Mouse (Mus musculus): ENCODE data around the gene Manea.
"Not testable (repeated sequence)": the region's sequence is repeated elsewhere in the genome, so short reads cannot be mapped to it uniquely, and the experiment has no call there.

Gene Manea

GRCm38 (mm10) chr4:26346443-26347106 lies at the start of gene Manea:
Manea (minus strand) TSS chr4:26346891.
- peak; percentile 83 for DNase-seq

- no peak for DNase-seq
Measured at GRCm38 (mm10) chr4:26354616-26355015, 7.9 kb upstream of the Manea start.

- DNase-seq, result no peak
Measured at GRCm38 (mm10) chr4:26353643-26354231, 7.0 kb upstream of the Manea start.

- no peak for DNase-seq
Measured at GRCm38 (mm10) chr4:26347239-26347638, 548 bp upstream of the Manea start.

- DNase-seq, result no peak
Measured at GRCm38 (mm10) chr4:26345741-26346442, 799 bp downstream of the Manea start.

GRCm38 (mm10) chr4:26345080-26345479 lies 1.6 kb downstream of the Manea start:
- DNase-seq, result no peak

- no peak for DNase-seq
Measured at GRCm38 (mm10) chr4:26342346-26342745, 4.3 kb downstream of the Manea start.

- DNase-seq, result no peak
Measured at GRCm38 (mm10) chr4:26338604-26339003, 8.1 kb downstream of the Manea start.

- DNase-seq, result no peak
Measured at GRCm38 (mm10) chr4:26336563-26336962, 10.1 kb downstream of the Manea start.

GRCm38 (mm10) chr4:26304731-26305130 lies 42.0 kb downstream of the Manea start:
- not testable (repeated sequence) for DNase-seq

- no peak for DNase-seq
Measured at GRCm38 (mm10) chr4:26277112-26277716, 69.5 kb downstream of the Manea start.

- DNase-seq, result no peak
Measured at GRCm38 (mm10) chr4:26276264-26276663, 70.4 kb downstream of the Manea start.

GRCm38 (mm10) chr4:26275769-26276168 lies 70.9 kb downstream of the Manea start:
- DNase-seq, result no peak

Data from right cerebral cortex, postnatal 14 days (tissue).